ENCODE assay signal across 38 mouse cellular contexts in genomic region chr7:122203936-122204335, GRCm38 (mm10). TPM values are rescaled to one million over a fixed set of nuclear protein-coding genes. Genes with fewer than 3 reads are reported as not detected.
DNase-seq lines count a peak whose midpoint lies in the region; ATAC-seq and TF ChIP-seq lines count a peak whose summit lies in the region.
"Had no signal": no experiment of that assay in that cellular context is flagged by ENCODE, and none has a peak within 500 bp of the region (broad histone marks: within the 10 kb centered on the region; RNA-seq: fewer than 3 reads in every experiment).

No protein-coding gene starts in this region.

- ATAC-seq in heart, embryonic 15.5 days (replicated peaks; ENCODE audit: insufficient number of reproducible peaks, insufficient read depth, low FRiP score, low read depth): peak; percentile 58; the same call in 1 of the 2 replicates
- no peak for ATAC-seq in lung, postnatal 0 days
- ATAC-seq in hindbrain, embryonic 16.5 days: no peak
- ATAC-seq: activated CD4-positive, CD25-positive, alpha-beta regulatory T cell, adult 4 months; forebrain, postnatal 0 days; midbrain, embryonic 16.5 days had no signal

- no peak overlapping the region for H3K4me2 ChIP-seq in heart, embryonic 15.5 days
- H3K4me2 ChIP-seq in lung, postnatal 0 days (replicated peaks; ENCODE audit: low read depth, low read length): no peak overlapping the region
- H3K4me2 ChIP-seq in hindbrain, embryonic 16.5 days (ENCODE audit: low read length): no peak overlapping the region
- H3K4me2 ChIP-seq: hindbrain, embryonic 14.5 days; limb, embryonic 13.5 days; liver, embryonic 11.5 days; midbrain, embryonic 11.5 days had no signal

- no peak for DNase-seq in gastrocnemius, adult 2 months
- no peak for DNase-seq in gastrocnemius, postnatal 10 days
- no peak for DNase-seq in heart, postnatal 4 days
- DNase-seq in lung, postnatal 0 days (ENCODE audit: low spot score): peak; percentile 12
- no peak for DNase-seq in lung, adult 18-20 months
- no peak for DNase-seq in cerebellum, postnatal 25 days
- DNase-seq: adrenal gland, adult 2 months; adrenal gland, postnatal 36 days; cerebellum, adult 18-20 months; cerebellum, postnatal 10 days; forebrain, postnatal 0 days; gastrocnemius, postnatal 14 days; kidney, adult 11 months; kidney, postnatal 14 days; lung, adult 2 months; right cerebral cortex, postnatal 25 days; thymus, adult 2 months; thymus, postnatal 36 days had no signal

- H3K4me1 ChIP-seq in heart, embryonic 15.5 days (replicated peaks): no peaks in the 10 kb centered on the region
- H3K4me1 ChIP-seq in lung, postnatal 0 days (ENCODE audit: insufficient read depth, low read depth, low read length): no peaks in the 10 kb centered on the region
- H3K4me1 ChIP-seq in hindbrain, embryonic 16.5 days (ENCODE audit: control insufficient read depth, insufficient read depth, low read depth, low read length): no peaks in the 10 kb centered on the region
- H3K4me1 ChIP-seq: limb, embryonic 13.5 days had no signal

- TF ChIP-seq CTCF in gastrocnemius, adult 2 months (IDR thresholded peaks at IDR 0.05): no peak
- TF ChIP-seq CTCF in lung, postnatal 0 days (IDR thresholded peaks at IDR 0.05): no peak

- no peaks in the 10 kb centered on the region for H3K36me3 ChIP-seq in heart, embryonic 15.5 days
- H3K36me3 ChIP-seq in lung, postnatal 0 days (ENCODE audit: insufficient read depth, low read length): no peaks in the 10 kb centered on the region
- H3K36me3 ChIP-seq in hindbrain, embryonic 16.5 days (ENCODE audit: control insufficient read depth, insufficient read depth, low read length): no peaks in the 10 kb centered on the region
- H3K36me3 ChIP-seq: limb, embryonic 13.5 days had no signal

- peak overlapping the region; percentile 28; the same call in 1 of the 2 replicates for H3K27ac ChIP-seq in gastrocnemius, adult 2 months
- H3K27ac ChIP-seq in heart, embryonic 15.5 days: no peak overlapping the region
- H3K27ac ChIP-seq in lung, postnatal 0 days (ENCODE audit: low read length): no peak overlapping the region
- H3K27ac ChIP-seq in hindbrain, embryonic 16.5 days (ENCODE audit: low read depth, low read length): no peak overlapping the region
- H3K27ac ChIP-seq: hindbrain, embryonic 14.5 days; left cerebral cortex, adult 2 months; limb, embryonic 13.5 days had no signal

- no peaks in the 10 kb centered on the region for H3K27me3 ChIP-seq in heart, embryonic 15.5 days
- no peaks in the 10 kb centered on the region for H3K27me3 ChIP-seq in lung, postnatal 0 days (replicated peaks; ENCODE audit: insufficient read depth, low read length)
- H3K27me3 ChIP-seq in hindbrain, embryonic 16.5 days (replicated peaks; ENCODE audit: control insufficient read depth, insufficient read depth, low read length): no peaks in the 10 kb centered on the region
- H3K27me3 ChIP-seq: limb, embryonic 13.5 days had no signal

- intact Hi-C loops in gastrocnemius, adult 2 months (cut with DNase I): no loop called here

- TF ChIP-seq EP300 in lung, postnatal 0 days (IDR thresholded peaks at IDR 0.05): no peak

- no peak overlapping the region for H3K9ac ChIP-seq in heart, embryonic 15.5 days
- no peak overlapping the region for H3K9ac ChIP-seq in lung, postnatal 0 days (replicated peaks; ENCODE audit: low read depth)
- H3K9ac ChIP-seq in hindbrain, embryonic 16.5 days (ENCODE audit: low read depth, low read length): no peak overlapping the region
- H3K9ac ChIP-seq: forebrain, postnatal 0 days; hindbrain, embryonic 14.5 days; limb, embryonic 13.5 days had no signal

- no peaks in the 10 kb centered on the region for H3K9me3 ChIP-seq in heart, embryonic 15.5 days (replicated peaks)
- no peaks in the 10 kb centered on the region for H3K9me3 ChIP-seq in lung, postnatal 0 days (ENCODE audit: low read length)
- H3K9me3 ChIP-seq in hindbrain, embryonic 16.5 days (ENCODE audit: control insufficient read depth, low read length): no peaks in the 10 kb centered on the region
- H3K9me3 ChIP-seq: limb, embryonic 13.5 days had no signal

- no peak overlapping the region for H3K4me3 ChIP-seq in gastrocnemius, adult 2 months
- no peak overlapping the region for H3K4me3 ChIP-seq in heart, embryonic 15.5 days
- no peak overlapping the region for H3K4me3 ChIP-seq in lung, postnatal 0 days (ENCODE audit: low read depth, low read length)
- no peak overlapping the region for H3K4me3 ChIP-seq in hindbrain, embryonic 16.5 days (ENCODE audit: low read length)
- H3K4me3 ChIP-seq: erythroblast, embryonic 14.5 days; left cerebral cortex, adult 2 months; limb, embryonic 13.5 days had no signal

- WGBS in heart, embryonic 15.5 days: 43% methylated on average over 2 of the region's 2 CpGs
- WGBS in lung, postnatal 0 days: 20% methylated on average over 2 of the region's 2 CpGs
- 58% methylated on average over 2 of the region's 2 CpGs for WGBS in hindbrain, embryonic 16.5 days

RNA-seq across cellular contexts. Expression of gene Chp2, which starts 15.4 kb away (rescaled TPM):
- 1 to 10 TPM; 3.1 to 4.2 TPM for total RNA-seq in gastrocnemius, adult 2 months (2021)
- 1 to 10 TPM; 5.1 to 6.2 TPM for total RNA-seq in gastrocnemius, postnatal 10 days (2021)
- polyA plus RNA-seq in heart, embryonic 15.5 days (2015; fragmentation: Nextera tagmentation; extraction: Ambion mirVana): 0.49 and 0.65 TPM in 2 replicates
- 1 to 10 TPM; 1.3 to 1.9 TPM for total RNA-seq in heart, postnatal 4 days (2021)
- polyA plus RNA-seq in lung, postnatal 0 days (2015; fragmentation: Nextera tagmentation; extraction: Ambion mirVana): 2.0 TPM in 2 replicates
- polyA plus RNA-seq in hindbrain, embryonic 16.5 days (2015; fragmentation: Nextera tagmentation; extraction: Ambion mirVana): 0.75 and 1.2 TPM in 2 replicates
- total RNA-seq: CH12.LX; ES-E14; hematopoietic stem cell, adult 5-6 weeks; neutrophil, adult 5-6 weeks had no signal
- polyA plus RNA-seq: activated CD4-positive, CD25-positive, alpha-beta regulatory T cell, adult 4 months; C2C12; erythroblast, embryonic 14.5 days; forebrain, embryonic 11.5 days; limb, embryonic 13.5 days; liver, embryonic 11.5 days; neural tube, embryonic 11.5 days had no signal

RNA-seq across cellular contexts. Expression of gene Ern2, which starts 17.9 kb away (rescaled TPM):
- not detected for total RNA-seq in gastrocnemius, adult 2 months (2021)
- total RNA-seq in gastrocnemius, postnatal 10 days (2021): not detected
- polyA plus RNA-seq in heart, embryonic 15.5 days (2015; fragmentation: Nextera tagmentation; extraction: Ambion mirVana): 0.06 and 0.24 TPM in 2 replicates
- total RNA-seq in heart, postnatal 4 days (2021): not detected
- polyA plus RNA-seq in lung, postnatal 0 days (2015; fragmentation: Nextera tagmentation; extraction: Ambion mirVana): 0.21 TPM in 2 replicates
- 1.8 and 1.9 TPM in 2 replicates for polyA plus RNA-seq in hindbrain, embryonic 16.5 days (2015; fragmentation: Nextera tagmentation; extraction: Ambion mirVana)
- total RNA-seq: CH12.LX; ES-E14; gastrocnemius, postnatal 14 days; granulocyte monocyte progenitor cell, adult 5-6 weeks; hematopoietic stem cell, adult 5-6 weeks; megakaryocyte, adult 5-6 weeks; neutrophil, adult 5-6 weeks had no signal
- polyA plus RNA-seq: activated CD4-positive, CD25-positive, alpha-beta regulatory T cell, adult 4 months; C2C12; erythroblast, embryonic 14.5 days; kidney, embryonic 14.5 days; liver, embryonic 11.5 days had no signal

RNA-seq across cellular contexts. Expression of gene Plk1, which starts 44.7 kb away (rescaled TPM):
- under 1 TPM; 0.18 to 0.28 TPM for total RNA-seq in gastrocnemius, adult 2 months (2021)
- total RNA-seq in gastrocnemius, postnatal 10 days (2021): 1 to 10 TPM; 6.1 to 8.0 TPM
- 74.9 and 93.3 TPM in 2 replicates for polyA plus RNA-seq in heart, embryonic 15.5 days (2015; fragmentation: Nextera tagmentation; extraction: Ambion mirVana)
- total RNA-seq in heart, postnatal 4 days (2021): 10 to 100 TPM; 36.0 to 42.6 TPM
- polyA plus RNA-seq in lung, postnatal 0 days (2015; fragmentation: Nextera tagmentation; extraction: Ambion mirVana): 4.6 and 6.5 TPM in 2 replicates
- polyA plus RNA-seq in hindbrain, embryonic 16.5 days (2015; fragmentation: Nextera tagmentation; extraction: Ambion mirVana): 19.6 and 26.6 TPM in 2 replicates

Comparison
In these comparisons a context has a peak if more than half of its experiments do, and no peak if none do; other contexts are left out.
1. RNA of gene Plk1, which starts 44.7 kb away (total RNA-seq): 36.0 to 42.6 TPM in heart, postnatal 4 days and 6.1 to 8.0 TPM in gastrocnemius, postnatal 10 days; 0.18 to 0.28 TPM in gastrocnemius, adult 2 months; every median in the first group is over 4 times any median in the second.